Mouse (Mus musculus) left cerebral cortex, adult 9 months (tissue): Measurements from ENCODE around the gene Csad.

Source experiments
- DNase-seq, 2 experiments: peaks; one replicate each; pipeline ENCODE4 v3.0.0; 2022; ENCODE audit warnings: low spot score in 2 of 2

The Csad gene

DNA sequence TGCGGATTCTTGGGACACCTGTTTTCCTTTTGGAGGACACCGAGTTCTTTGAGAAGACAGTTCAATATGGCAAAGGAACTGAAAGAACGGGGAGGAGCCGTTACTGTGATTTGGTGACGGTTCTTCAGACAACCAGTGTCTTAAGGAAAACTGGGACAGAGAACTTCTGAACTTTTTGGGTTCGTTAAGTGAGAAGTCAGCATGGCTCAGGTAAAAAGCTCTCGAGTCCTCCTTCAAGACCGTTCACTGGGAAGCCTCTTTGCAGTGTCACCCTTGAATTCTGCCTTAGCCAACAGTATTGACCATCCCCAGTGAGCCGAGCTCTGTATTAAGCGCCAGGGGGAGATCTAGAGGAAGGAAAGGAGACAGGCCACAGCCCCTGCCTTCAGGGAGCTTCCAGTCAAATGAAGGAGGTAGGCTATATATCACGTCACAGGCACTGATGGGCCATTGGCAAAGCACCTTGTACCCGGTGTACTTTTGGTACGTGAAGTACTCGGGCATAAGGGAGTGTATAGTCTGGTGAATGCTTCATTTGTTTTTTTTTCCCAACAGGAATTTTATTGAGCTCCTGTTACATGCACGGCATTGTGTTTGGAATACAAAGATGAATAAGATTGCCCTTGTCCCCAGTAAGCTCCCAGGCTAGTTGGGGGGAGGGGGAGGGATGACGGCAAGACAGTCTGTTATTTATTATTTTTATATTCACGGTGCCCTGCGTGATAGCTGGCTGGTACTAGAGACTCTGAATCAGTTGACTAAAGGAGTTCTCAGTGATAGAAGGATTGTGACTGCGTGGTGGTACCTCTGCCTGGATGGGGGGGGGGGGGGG is at the start of gene Csad:
Gene Csad, minus strand, starts transcription at position 51 of the 832 bp plus-strand sequence.
- no peak for DNase-seq

- no peak for DNase-seq
Measured at GRCm38 (mm10) chr15:102250521-102250920, 46.0 kb upstream of the Csad start.

DNA sequence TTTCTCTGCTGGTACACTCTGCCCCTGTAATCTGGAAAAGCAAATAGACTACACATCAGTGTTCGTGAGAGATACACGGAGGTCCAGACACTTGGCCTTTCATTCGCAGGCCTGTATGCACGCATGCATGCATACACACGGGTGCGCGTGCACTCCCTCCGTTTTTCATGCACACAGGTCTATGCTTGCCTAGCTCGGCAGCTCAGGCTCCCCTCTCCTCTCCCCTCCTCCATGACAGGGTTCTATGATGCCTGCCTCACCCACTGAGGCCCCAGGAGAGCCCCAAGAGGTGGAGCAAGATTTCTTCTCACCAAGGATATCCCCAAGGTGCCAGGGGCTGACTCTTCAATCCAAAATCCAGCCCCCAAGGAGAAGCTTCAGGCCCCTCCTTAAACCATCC is 45.4 kb upstream of the Csad start:
- DNase-seq = no peak

DNA sequence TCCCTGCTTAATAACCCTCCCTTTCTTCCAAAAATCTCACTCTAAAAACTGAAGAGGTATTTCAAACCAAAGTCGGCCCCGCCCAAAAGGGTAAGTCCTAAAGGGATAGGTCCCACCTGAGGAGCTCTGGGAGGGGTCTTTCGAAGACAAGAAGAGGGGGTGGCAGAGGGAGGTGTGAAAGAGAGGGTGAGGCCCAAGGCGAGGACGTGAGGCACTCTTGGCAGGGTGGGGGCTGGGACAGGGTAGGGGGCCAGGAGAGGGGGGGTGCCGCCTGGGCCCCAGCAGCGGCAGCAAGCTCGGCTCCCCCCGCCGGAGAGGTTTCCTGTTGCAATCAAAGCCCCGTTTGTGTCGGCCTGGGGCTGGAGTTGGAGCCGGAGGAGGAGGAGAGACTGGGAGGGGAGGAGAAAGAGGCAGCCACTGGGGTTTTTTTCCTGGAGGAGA is 44.7 kb upstream of the Csad start:
- no peak for DNase-seq

DNA sequence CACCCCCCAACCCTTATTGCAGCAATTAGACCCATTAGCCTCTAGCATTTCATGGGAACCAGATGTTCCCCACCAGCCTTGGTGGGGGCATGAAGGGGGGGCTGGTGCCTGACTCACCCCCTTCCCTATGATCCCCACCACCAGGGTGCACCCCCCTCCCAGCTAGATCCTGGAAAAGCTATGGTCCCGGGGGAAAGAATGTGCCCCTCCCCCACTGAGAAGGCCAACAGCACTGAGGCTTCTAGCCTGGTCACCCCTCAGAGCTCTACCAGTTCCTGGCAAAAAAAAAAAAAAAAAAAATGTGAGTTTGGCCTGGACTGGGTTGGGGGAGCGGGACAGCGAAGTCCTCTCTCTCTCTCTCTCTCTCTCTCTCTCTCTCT is 44.3 kb upstream of the Csad start:
- no peak for DNase-seq

GRCm38 (mm10) chr15:102248131-102248811 is 43.7 kb upstream of the Csad start:
- no peak for DNase-seq

DNA sequence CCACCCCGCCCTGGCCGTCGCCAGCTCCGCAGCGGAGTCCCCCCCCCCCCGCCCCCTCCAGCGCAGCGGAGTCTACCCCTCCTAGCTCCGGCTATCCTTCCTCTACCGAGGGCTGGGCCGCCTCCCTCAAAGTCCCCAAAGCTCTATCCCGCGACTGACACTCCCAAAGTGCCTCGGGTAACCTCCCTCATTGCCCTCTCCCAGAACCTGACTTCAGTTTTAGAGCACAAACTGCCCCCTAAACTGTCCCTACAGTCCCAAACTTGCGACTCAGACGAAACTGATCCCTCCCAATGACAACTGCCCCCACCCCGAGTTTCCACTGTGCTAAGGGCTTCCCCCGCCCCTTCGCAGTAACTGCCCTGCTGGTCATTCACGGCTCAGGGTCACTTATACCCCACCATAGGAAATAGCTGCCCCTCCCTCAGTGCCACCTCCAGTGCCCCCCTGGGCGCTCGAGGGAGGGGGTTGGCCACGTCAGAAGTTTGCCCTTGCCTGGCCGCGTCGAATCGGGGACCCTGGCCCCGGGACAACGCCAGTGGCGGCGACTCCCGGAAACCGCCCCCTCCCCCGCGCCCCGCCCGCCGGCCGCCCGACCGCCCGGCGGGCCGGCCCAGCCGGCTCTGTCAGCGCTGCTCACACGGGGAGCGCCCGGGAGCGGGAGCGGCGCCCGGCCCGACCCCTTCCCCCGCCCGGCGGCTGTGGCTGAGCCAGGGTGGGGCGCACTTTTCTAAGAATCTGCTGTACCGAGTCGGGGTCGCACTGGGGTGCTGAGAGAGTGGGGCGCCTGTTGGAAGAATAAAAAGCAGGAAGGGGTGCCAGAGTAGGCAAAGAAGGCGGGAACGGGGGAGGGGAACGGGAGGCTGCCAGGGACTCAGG is 43.0 kb upstream of the Csad start:
- DNase-seq = peak in 1 of 2 experiments; percentile 47

DNA sequence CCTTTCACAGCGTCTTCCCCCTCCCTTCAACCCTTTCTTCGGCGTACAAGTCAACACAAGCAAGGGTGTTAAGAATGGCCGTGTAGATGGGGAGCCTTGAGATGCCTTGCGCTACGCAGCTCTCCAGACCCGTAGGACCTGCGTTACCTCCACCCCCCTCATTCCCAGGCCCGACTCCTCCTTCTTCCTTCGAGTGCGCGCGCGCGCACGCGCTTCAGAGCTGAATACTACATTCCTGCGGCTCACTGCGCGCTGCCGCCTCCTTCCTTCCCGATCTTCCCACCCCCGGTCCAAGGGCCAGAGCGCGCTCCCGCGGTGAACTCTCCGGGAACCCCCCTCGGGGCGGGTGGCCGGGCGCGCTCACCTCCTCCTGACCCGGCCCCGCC is 42.3 kb upstream of the Csad start:
- DNase-seq = peak; percentile 71 to 89

DNA sequence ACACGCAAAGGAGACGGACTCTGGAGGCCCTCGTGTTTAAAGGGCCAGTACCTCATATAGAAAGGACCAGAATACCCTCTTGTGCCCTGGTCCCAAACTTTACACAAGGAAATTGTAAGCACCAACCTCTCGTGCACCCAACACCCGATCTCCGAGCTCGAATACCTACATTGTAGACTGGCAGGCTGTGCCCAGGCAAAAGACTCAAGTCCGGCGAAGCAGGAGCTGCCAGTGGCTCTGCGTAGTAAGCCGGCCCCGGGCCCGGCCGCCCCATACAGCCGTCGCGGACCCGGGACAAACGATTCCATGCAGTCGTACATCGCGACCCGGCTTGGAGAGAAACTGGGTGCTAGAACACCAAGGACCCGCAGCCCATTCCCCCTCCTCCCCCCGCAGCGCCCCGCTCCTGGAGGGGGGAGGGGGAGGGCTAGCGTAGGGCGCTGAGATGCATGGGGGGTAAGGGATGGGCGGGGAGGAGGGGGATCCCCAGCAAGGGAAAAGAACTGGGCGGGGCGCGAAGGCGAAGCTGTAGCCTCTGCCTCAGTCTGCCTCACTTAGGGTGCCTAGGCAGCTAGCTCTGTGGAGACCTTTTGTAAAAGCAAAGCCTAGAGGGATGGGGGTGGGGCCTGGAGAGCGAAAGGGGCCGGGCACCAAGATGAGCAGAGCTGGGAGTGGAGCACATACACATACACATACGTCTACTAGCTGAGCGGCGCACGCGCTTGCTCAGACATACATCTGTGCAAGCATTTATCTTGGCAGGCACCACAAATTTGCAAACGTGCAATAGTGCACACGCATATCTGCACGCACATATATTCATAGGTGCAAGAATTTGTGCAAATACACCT is 41.6 kb upstream of the Csad start:
- DNase-seq = peak; percentile 68 to 79

DNA sequence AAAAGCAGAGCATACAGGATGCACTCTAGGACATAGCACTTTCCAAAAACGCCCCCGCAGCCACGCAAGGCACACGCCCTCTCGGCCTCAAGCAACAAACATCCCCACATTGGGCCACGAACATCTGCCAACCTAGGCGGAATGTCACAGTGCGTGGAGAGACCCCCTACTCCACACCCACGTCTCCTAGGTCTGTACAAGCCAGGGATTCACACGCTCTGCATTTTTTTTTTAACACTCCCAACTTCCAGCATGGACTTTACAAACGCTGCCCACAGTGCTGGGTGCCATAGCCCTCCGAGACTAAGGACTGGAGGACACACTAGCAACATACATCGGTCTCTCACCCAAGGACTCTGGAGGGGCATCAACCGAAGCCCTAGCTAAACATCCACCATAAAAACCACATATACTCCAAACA is 40.9 kb upstream of the Csad start:
- DNase-seq = no peak

GRCm38 (mm10) chr15:102244306-102245191 is 40.0 kb upstream of the Csad start:
- no peak for DNase-seq

- no peak for DNase-seq
Measured at GRCm38 (mm10) chr15:102243229-102244190, 39.0 kb upstream of the Csad start.

DNA sequence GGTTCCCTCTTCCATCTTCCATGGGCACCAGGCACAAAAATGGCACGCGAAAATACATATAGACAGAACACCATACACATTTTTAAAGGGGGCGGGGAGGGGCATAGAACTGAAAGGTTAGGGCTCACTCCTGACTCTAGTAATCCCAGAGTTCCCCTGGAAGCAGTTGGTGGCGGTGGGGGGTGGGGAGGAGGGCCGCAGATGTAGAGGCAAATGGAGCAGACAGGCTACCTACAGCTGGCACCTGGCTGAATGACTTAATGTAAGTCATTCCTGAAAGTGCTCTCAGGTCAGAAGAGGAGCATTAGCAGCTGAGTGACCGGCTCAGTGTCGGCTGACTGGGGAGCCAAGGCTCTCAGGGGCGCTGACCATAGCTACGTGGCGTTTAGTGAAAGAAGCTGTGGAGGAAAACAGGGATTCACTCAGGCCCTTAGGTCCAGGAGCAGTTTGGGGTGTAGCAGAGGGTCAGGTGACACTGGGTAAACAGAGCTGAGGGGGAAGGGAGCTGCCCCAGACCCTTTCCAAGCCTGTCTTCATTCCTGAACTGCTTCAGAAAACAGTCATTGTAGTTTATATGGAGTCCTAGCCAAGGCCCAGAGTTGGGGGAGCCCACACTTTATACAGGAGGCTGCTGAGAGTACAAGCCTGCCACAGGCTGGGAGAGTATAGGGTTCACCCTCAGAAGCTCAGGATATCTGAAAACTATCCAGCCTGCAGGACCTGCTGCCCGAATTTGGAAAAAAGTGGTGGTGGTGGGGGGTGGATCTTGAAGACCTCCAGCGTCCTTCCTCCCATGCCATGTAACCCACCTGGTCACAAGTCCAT is 38.1 kb upstream of the Csad start:
- no peak for DNase-seq

DNA sequence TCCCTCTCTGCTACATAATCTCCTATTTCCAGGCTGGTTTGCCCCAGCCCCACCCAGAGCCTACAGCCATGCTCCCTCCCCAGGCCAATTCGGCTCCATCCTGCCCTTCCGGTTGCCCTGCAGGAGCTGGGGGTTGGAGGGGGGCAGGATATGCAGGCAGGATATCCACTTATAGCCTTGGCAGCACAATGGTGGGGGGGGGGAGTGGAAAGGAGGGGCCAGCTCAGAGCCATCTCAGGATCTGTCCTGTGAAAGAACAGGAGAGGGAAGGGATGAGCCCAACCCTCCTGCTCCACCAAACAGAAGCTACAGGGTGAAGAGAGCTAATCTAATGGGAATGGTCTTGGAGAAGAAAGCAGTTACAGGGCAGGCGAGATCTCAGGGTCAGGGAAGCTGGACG is 36.1 kb upstream of the Csad start:
- no peak for DNase-seq

GRCm38 (mm10) chr15:102239851-102240250 is 35.3 kb upstream of the Csad start:
- no peak for DNase-seq

DNA sequence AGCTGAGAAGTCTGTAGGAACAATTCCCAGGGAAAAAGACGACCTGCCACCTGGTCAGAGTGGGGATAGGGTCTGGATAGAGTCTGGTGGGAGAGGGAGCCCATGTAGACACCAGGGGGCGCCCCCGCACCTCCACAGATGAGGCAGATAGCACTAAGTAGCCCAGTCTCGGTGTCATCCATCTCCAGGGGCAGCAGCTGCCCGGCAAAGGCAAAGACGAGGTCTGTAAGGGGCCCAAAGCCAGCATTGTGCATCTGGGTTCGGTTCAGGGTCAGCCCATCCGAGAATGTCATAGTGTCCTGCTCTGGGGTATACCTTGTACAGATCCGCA is 34.7 kb upstream of the Csad start:
- peak in 1 of 2 experiments; percentile 74 for DNase-seq

DNA sequence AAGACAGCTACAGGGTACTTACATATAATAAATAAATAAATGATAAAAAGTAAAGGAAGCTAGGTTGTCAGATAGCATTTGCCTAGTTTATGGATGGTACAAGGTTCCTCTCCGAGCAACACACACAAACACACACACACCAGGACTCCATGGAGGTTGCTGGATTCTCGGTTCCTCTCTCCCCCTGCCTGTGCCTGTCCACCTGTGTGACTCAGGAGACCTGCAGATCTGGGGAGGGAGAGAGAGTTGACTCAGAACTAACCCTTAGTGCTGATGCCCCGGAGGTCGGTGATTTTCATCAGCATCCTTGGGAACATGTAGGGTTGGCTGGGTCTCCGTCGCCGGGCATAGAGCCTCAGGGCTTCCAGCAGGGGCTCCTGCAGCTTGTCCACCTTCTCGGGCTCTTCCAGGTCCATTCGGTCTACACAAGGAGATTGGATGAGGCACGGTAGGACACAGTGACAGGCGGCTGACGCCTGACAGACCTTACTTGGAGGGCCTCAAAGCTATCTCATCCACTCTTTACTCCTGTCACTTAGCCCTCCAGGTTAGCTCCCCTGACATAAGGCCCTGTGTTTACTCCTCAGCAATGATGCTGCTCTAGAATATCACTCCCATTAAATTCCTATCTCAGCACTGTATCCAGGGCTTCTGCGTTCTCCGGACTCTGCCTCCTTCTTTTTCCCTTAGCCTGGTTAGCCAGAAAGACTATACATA is 34.2 kb upstream of the Csad start:
- no peak for DNase-seq
